Mouse (Mus musculus) embryo, embryonic 10 days (tissue): ENCODE data around the gene Krt82.
A peak's percentile ranks its signal among the peaks of the same experiment; 100 is the strongest.

ENCODE experiments used
- DNase-seq: peaks from one replicate; pipeline ENCODE4 v3.0.0-alpha.2; 2015; ENCODE audit warnings: low spot score

Gene Krt82

DNA sequence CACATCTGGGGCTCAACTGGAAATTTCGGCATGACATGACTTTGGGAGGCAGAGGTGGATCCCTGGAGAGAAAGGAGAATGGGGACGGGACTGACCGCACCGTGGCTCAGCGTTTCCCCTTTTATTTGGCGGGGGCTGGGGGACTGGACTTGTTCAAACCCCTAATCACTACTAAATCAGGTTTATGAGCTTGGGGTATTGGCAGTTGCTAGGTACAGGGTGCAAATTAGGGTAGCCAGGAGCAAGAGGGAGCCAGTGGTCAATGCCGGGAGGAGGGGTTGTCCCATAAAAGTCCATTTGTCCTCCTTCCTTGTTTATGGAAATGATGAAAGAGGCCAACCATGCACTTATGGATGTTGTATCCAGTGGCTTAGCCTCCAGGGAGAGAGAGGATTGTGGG lies at the start of gene Krt82:
TSS of gene Krt82 (minus strand) at position 101 of the 400 bp plus-strand sequence.
- DNase-seq: no peak

- no peak for DNase-seq
Measured at GRCm38 (mm10) chr15:101599123-101599522, 48.7 kb upstream of the Krt82 start.

GRCm38 (mm10) chr15:101588216-101588615 lies 37.7 kb upstream of the Krt82 start:
- DNase-seq: no peak

- DNase-seq: no peak
Measured at GRCm38 (mm10) chr15:101584456-101584855, 34.0 kb upstream of the Krt82 start.

GRCm38 (mm10) chr15:101583211-101583965 lies 32.9 kb upstream of the Krt82 start:
- no peak for DNase-seq

- no peak for DNase-seq
Measured at GRCm38 (mm10) chr15:101581701-101582100, 31.2 kb upstream of the Krt82 start.

DNA sequence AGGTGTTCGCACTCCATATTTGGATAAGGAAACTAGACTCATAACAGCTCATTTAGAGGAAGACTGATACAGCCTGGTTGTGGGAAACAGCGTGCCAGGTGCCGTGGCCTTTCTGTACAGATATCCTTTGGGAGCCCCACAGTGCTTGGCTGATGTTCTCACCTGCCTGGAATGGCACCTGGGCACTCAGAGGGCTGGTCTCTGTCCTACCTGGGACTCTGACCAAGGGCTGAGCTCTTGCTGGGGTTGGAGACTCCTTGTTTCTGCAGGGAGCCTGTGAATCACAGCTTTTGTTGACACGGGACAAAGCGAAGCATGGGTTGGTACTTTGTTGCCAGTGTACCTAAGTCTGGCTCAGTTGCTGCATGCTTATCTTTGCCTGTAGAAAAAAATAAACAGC lies 25.0 kb upstream of the Krt82 start:
- DNase-seq: no peak

DNA sequence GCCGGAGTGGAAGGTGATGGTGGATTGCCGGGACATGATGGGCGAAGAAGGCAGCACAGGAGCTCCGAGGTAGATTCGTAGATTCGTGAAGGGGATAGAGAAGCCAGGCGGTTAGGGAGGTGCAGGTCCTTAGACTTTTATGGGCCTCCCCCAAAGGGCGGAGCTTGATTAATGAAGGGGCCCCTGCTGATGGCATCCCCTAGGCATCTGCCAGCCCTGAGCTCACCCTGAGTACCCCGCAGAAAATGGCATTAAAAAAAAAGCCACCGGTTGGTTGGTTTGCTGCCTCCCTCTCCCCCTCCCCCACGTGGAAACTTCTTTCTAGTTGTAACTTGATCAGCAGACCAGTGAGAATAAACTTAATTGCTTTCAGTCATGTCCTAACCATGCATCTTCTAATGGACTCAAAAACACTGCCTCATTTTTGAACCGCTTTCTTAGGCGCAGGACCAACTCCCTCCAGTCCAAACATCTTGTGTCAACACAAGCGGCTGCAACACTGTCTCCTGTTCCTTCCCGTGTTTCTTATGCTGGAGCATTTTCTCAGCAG lies 23.4 kb upstream of the Krt82 start, which contains the start of gene Krt75:
TSS of gene Krt75 (minus strand) at position 109 of the 550 bp plus-strand sequence.
- DNase-seq: no peak

- peak; percentile 21 for DNase-seq
Measured at GRCm38 (mm10) chr15:101567780-101568179, 17.3 kb upstream of the Krt82 start.

DNA sequence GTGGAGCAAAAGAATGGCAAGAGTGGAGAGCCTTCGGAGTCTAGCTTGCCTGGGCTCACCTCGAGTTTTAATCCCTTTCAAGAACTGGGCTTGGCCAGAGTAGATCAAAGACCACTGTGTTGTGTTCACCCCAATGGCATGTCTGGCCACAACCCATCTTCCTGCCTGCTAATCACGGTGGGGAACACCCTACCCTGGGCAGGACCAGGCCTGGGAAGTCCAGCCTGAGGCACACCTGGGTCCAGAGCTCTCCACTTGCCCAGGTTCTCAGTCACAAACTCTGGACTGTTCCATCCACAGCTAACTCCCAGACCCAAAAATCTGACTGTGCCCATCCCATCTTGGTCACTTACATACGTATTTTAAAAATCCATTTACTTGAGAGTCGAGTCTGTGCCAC lies 12.4 kb upstream of the Krt82 start, which contains the start of gene Krt90:
TSS of gene Krt90 (minus strand) at position 101 of the 400 bp plus-strand sequence.
- no peak for DNase-seq

DNA sequence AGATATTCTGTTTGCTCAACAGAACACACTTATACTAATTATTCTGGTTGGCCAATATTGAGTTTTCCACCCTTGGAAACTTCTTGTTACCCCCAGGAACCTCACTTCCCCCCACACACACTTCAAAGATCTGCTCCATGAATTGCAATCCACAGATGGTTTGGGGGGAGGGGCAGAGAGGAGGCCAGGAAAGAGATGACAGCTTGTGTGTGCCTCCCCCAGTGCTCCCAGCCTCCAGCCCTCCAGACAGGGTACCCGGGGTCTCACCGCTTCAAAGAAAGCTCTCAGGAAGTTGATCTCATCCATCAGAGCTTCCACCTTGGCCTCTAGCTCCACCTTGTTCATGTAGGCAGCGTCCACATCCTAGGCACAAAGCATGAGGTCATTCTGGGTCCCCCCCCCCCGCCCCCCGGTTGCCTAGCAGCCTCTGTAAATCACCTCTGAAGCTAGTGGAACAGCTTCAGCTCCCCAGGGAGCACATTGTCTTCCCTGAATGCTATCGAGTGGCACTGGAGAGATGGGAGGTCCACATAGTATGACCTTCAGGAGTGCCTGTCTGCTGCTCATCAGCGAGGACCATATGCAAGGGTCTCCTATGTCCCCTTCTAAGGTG lies 7.7 kb upstream of the Krt82 start:
- DNase-seq: peak; percentile 66

GRCm38 (mm10) chr15:101553169-101553568 lies 2.7 kb upstream of the Krt82 start:
- peak; percentile 80 for DNase-seq

- no peak for DNase-seq
Measured at GRCm38 (mm10) chr15:101552188-101552587, 1.7 kb upstream of the Krt82 start.

DNA sequence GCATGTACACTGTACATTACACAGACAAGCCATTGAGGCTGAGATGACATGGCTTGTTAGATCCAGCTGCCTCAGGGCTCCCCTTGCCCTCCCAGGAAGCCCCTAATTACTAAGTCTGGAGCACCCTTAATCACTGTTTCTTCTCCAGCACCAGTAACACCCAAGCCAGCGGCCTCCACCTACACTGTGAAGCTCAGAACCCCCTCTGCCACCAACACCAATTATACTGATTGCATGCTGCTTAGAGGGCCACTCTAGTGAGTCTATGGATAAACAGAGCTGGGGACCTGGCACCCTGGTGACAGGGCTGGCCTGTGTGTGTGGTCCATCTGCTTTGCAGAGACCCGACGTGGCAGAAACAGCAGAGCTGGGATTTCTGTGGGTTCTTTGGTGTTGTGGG lies 6.0 kb downstream of the Krt82 start:
- no peak for DNase-seq

GRCm38 (mm10) chr15:101542543-101542942 lies 7.9 kb downstream of the Krt82 start:
- no peak for DNase-seq

DNA sequence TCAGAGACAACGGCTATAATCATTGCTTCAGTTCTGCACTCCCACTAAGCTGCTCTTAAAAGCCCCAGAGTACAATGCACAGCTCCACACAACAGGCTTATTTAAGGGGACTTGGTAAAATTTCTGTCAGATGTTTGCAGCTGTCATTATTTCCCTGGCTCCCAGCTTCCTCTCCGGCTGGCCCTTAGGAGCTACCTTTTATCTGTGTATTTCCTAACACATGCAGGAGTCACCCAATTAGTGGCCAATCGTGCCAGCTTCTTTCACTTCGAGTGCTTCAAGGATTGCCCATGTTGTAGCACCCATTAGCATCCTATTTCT lies 11.9 kb downstream of the Krt82 start:
- no peak for DNase-seq

- peak; percentile 17 for DNase-seq
Measured at GRCm38 (mm10) chr15:101537864-101538579, 12.4 kb downstream of the Krt82 start.

DNA sequence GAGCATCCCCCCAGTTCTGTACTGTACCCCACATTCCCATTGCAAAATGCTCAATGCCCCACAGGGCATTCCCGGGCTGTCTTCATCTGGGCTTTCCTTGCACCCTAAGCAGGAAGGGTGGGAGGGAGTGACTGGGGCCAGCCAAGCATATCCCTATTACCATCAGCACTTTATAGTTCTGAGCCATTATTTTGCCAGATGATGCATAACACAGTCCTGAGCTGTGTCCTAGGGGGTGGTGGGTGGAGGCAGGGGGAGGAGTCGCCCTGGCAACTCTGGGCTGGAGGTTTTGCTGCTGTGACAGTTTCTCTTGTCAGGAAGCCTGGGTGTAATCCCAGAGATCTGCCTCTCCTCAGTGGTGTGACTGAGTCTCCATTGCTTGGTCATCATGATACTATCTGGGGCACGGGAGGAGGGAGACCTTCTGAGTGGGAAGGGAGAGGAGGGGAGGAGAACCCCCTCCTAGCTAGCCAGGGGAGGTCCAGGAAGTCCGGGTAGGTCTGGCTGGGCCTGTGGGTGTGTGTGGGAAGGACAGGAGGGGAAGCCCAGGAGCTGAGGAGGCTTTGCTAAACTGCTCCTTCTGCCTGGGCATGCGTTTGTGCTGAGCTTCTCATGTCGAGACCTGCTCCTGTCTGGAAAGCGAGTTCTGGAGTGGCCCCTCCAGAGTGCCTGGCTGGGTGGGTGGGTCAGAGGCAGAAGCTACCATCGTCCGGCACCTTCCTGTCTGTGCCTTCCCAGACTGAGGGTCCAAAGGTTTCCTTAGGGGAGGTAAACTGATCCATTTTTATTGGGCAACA lies 14.2 kb downstream of the Krt82 start:
- no peak for DNase-seq

- no peak for DNase-seq
Measured at GRCm38 (mm10) chr15:101532720-101533119, 17.7 kb downstream of the Krt82 start, which contains the start of gene Krt84. Krt84 (minus strand) TSS chr15:101532820.

DNA sequence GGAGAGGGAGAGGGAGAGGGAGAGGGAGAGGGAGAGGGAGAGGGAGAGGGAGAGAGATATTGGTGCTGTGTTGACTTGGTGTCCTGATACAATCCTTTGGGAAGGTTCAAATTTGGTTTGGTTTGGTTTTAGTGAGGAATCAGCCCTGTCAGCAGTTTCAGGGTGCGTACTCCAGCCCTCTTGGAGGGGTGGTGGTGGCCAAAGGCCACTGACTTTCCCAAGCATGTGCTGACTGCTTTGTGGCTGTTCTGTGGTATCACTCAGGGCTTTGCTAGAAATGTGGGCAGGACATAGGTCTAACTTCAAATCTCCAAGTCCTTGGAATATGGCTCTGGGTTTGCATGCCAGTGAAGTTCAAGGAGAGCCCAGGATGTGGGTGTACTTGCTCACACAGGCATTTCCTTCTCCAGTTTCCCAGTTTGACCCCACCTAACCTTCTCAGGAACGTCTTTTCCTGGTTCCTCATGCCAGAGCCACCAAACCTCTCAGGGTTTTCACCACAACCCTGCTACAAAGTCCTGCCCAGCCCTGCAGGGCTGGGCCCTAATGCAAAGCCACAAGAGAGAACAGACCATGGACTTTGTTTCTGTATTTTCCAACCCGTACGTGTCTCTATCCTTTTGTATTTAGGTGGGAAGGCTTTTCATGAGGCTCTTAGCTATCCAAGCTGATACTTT lies 27.8 kb downstream of the Krt82 start:
- DNase-seq: no peak

GRCm38 (mm10) chr15:101519792-101520191 lies 30.7 kb downstream of the Krt82 start:
- DNase-seq: peak; percentile 89
